Comparison of ENCODE assay signal across 18 mouse cellular contexts in the genomic region with DNA sequence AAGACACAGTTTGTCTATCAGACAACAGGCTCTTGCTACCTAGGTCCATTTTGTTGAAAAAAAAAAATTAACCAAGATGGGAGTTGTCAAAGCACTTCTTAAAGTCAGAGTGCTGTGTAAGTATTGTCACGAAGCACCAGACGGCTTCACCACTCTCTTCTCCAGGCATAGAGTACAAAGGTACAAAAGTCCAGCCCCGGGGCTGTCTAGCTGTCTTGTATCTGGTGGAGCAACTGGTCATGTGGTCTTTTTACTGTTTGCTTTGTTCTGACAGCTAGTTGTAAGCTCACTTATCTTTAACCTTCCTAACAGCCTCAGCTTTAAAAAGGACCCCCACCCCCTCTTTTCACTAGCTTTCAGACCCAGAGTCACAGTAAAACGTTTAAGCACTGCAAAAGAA. TPM values are rescaled to one million over a fixed set of nuclear protein-coding genes. Genes with fewer than 3 reads are reported as not detected.
DNase-seq lines count a peak whose midpoint lies in the region; ATAC-seq and TF ChIP-seq lines count a peak whose summit lies in the region.
"Had no signal": no experiment of that assay in that cellular context is flagged by ENCODE, and none has a peak within 500 bp of the region (broad histone marks: within the 10 kb centered on the region; RNA-seq: fewer than 3 reads in every experiment).

No protein-coding gene starts in this region.

- H3K27ac ChIP-seq in heart, embryonic 11.5 days (ENCODE audit: low read depth, low read length): peak overlapping the region; percentile 15; the same call in 1 of the 2 replicates
- peak overlapping the region; percentile 58 for H3K27ac ChIP-seq in intestine, embryonic 15.5 days
- H3K27ac ChIP-seq in liver, embryonic 16.5 days (ENCODE audit: low read length): peak overlapping the region; percentile 63
- no peak overlapping the region for H3K27ac ChIP-seq in layer of hippocampus, adult 2 months
- H3K27ac ChIP-seq: limb, embryonic 15.5 days; neural tube, embryonic 12.5 days had no signal

- no peaks in the 10 kb centered on the region for H3K9me3 ChIP-seq in heart, embryonic 11.5 days (replicated peaks; ENCODE audit: control insufficient read depth, low read length)
- no peaks in the 10 kb centered on the region for H3K9me3 ChIP-seq in intestine, embryonic 15.5 days
- H3K9me3 ChIP-seq in liver, embryonic 16.5 days (replicated peaks; ENCODE audit: control insufficient read depth, low read length): no peaks in the 10 kb centered on the region
- H3K9me3 ChIP-seq: limb, embryonic 15.5 days; neural tube, embryonic 12.5 days had no signal

- H3K9ac ChIP-seq in heart, embryonic 11.5 days (ENCODE audit: low read depth, low read length): no peak overlapping the region
- no peak overlapping the region for H3K9ac ChIP-seq in intestine, embryonic 15.5 days
- H3K9ac ChIP-seq in liver, embryonic 16.5 days (ENCODE audit: low read depth, low read length): no peak overlapping the region
- H3K9ac ChIP-seq: limb, embryonic 15.5 days; neural tube, embryonic 12.5 days had no signal

- no peak for ATAC-seq in heart, embryonic 11.5 days (replicated peaks; ENCODE audit: insufficient number of reproducible peaks, low FRiP score, low TSS enrichment)
- ATAC-seq in intestine, embryonic 15.5 days: peak; percentile 54
- ATAC-seq in liver, embryonic 16.5 days (ENCODE audit: low read depth): peak; percentile 65
- no peak for ATAC-seq in erythroblast, adult 5-6 weeks (replicated peaks; ENCODE audit: low FRiP score, poor library complexity, severe bottlenecking)
- ATAC-seq: forebrain, embryonic 14.5 days; inflammation-experienced regulatory T-cells, adult 6 months had no signal

- TF ChIP-seq CTCF in layer of hippocampus, adult 2 months (conservative IDR thresholded peaks at IDR 0.05): no peak

- H3K27me3 ChIP-seq in heart, embryonic 11.5 days (ENCODE audit: control insufficient read depth, insufficient read depth, low read length): no peaks in the 10 kb centered on the region
- H3K27me3 ChIP-seq in intestine, embryonic 15.5 days (replicated peaks): no peaks in the 10 kb centered on the region
- H3K27me3 ChIP-seq in liver, embryonic 16.5 days (ENCODE audit: control insufficient read depth, insufficient read depth, low read depth, low read length): no peaks in the 10 kb centered on the region; the same call in 1 of the 2 replicates
- H3K27me3 ChIP-seq: limb, embryonic 15.5 days; neural tube, embryonic 12.5 days had no signal

- H3K4me2 ChIP-seq in heart, embryonic 11.5 days: no peak overlapping the region
- peak overlapping the region; percentile 19; the same call in 1 of the 2 replicates for H3K4me2 ChIP-seq in intestine, embryonic 15.5 days (replicated peaks)
- H3K4me2 ChIP-seq in liver, embryonic 16.5 days (ENCODE audit: low read depth, low read length): peak overlapping the region; percentile 24; the same call in 1 of the 2 replicates
- H3K4me2 ChIP-seq: limb, embryonic 15.5 days; neural tube, embryonic 12.5 days had no signal

- WGBS in heart, embryonic 11.5 days (ENCODE audit: insufficient replicate concordance): 26% methylated on average over 4 of the region's 4 CpGs
- WGBS in intestine, embryonic 15.5 days: 15% methylated on average over 4 of the region's 4 CpGs
- 39% methylated on average over 4 of the region's 4 CpGs for WGBS in liver, embryonic 16.5 days (ENCODE audit: insufficient replicate concordance)

- H3K4me3 ChIP-seq in heart, embryonic 11.5 days (ENCODE audit: low read depth, low read length): no peak overlapping the region
- no peak overlapping the region for H3K4me3 ChIP-seq in intestine, embryonic 15.5 days (replicated peaks)
- no peak overlapping the region for H3K4me3 ChIP-seq in liver, embryonic 16.5 days (ENCODE audit: low read depth, low read length)
- no peak overlapping the region for H3K4me3 ChIP-seq in layer of hippocampus, adult 2 months
- H3K4me3 ChIP-seq: limb, embryonic 15.5 days; neural tube, embryonic 12.5 days had no signal

- peaks cover 19% of the 10 kb centered on the region; the same call in 1 of the 2 replicates for H3K4me1 ChIP-seq in heart, embryonic 11.5 days (ENCODE audit: control insufficient read depth, insufficient read depth, low read length)
- peaks cover 17% of the 10 kb centered on the region; the same call in 1 of the 2 replicates for H3K4me1 ChIP-seq in intestine, embryonic 15.5 days (replicated peaks)
- H3K4me1 ChIP-seq in liver, embryonic 16.5 days (ENCODE audit: control insufficient read depth, low read depth, low read length): no peaks in the 10 kb centered on the region; the same call in 1 of the 2 replicates

- no peaks in the 10 kb centered on the region for H3K36me3 ChIP-seq in heart, embryonic 11.5 days (ENCODE audit: control insufficient read depth, insufficient read depth, low read length)
- no peaks in the 10 kb centered on the region for H3K36me3 ChIP-seq in intestine, embryonic 15.5 days
- no peaks in the 10 kb centered on the region for H3K36me3 ChIP-seq in liver, embryonic 16.5 days (ENCODE audit: control insufficient read depth, insufficient read depth)
- H3K36me3 ChIP-seq: limb, embryonic 15.5 days; neural tube, embryonic 12.5 days had no signal

- no peak for DNase-seq in heart, adult 18-20 months
- DNase-seq in kidney, postnatal 36 days: peak; percentile 66 to 83
- DNase-seq in lung, postnatal 14 days: no peak
- DNase-seq in layer of hippocampus, adult 2 months (ENCODE audit: low spot score in 2 of 2): no peak
- DNase-seq: cerebellum, adult 11 months; cerebellum, postnatal 14 days; embryo, embryonic 11 days; spleen, adult 18-20 months; thymus, postnatal 25 days had no signal

RNA-seq across cellular contexts. Expression of a gene that starts 1.1 kb away (rescaled TPM):
- polyA plus RNA-seq in heart, embryonic 11.5 days (2014; fragmentation: Nextera tagmentation; extraction: Ambion mirVana): 53.8 and 56.5 TPM in 2 replicates
- 100 to 1,000 TPM; 170 to 178 TPM for total RNA-seq in heart, adult 18-20 months (2021)
- polyA plus RNA-seq in intestine, embryonic 15.5 days (2015; fragmentation: Nextera tagmentation; extraction: Ambion mirVana): 103 and 111 TPM in 2 replicates
- 27.6 and 33.4 TPM in 2 replicates for polyA plus RNA-seq in liver, embryonic 16.5 days (2015; fragmentation: Nextera tagmentation; extraction: Ambion mirVana)
- 10 to 100 TPM; 10.7 to 11.4 TPM for total RNA-seq in layer of hippocampus, adult 2 months (2021)
- 0.42 TPM in 1 of 2 replicates, not detected in the other for total RNA-seq in erythroblast, adult 5-6 weeks (2015; ENCODE audit: low replicate concordance)
- 0.42 and 4.4 TPM in 2 replicates for total RNA-seq in erythroblast, adult 5-6 weeks (2017; ENCODE audit: low replicate concordance)
- total RNA-seq: MEL had no signal

Comparison
In these comparisons a context has a peak if more than half of its experiments do, and no peak if none do; other contexts are left out.
1. ATAC-seq: peak in intestine, embryonic 15.5 days (single experiment) and liver, embryonic 16.5 days (single experiment); none in heart, embryonic 11.5 days (single experiment) and erythroblast, adult 5-6 weeks (single experiment).
2. DNase-seq: peak in kidney, postnatal 36 days (2 of 2); none in heart, adult 18-20 months (0 of 2), lung, postnatal 14 days (single experiment) and layer of hippocampus, adult 2 months (0 of 2).
3. RNA of a gene that starts 1.1 kb away (total RNA-seq): 170 to 178 TPM in heart, adult 18-20 months; 10.7 to 11.4 TPM in layer of hippocampus, adult 2 months and 0.42 to 4.4 TPM in erythroblast, adult 5-6 weeks; every median in the first group is over 10 times any median in the second.